Mouse (Mus musculus) C2C12 (cell line): Measurements from ENCODE around the gene Tbc1d1.

Source experiments
- CTCF ChIP-seq: IDR thresholded peaks from one replicate; pipeline ENCODE4 v1.5.1; 2011; ENCODE audit not compliant: control insufficient read depth, insufficient read depth, insufficient read length
- MYOD1 ChIP-seq: IDR thresholded peaks from one replicate; pipeline ENCODE4 v1.6.1; 2011; ENCODE audit warnings: low read depth; ENCODE audit not compliant: control insufficient read depth, insufficient read length

- TF ChIP-seq MYOD1 = no peak
- TF ChIP-seq CTCF = no peak
Observed at GRCm38 (mm10) chr5:64206431-64206830, 50.3 kb downstream of the Tbc1d1 start.
